In genomic region chr15:85359901-85360300, GRCm38 (mm10) we compare ENCODE assay signal across 24 mouse cellular contexts. TPM values are rescaled to one million over a fixed set of nuclear protein-coding genes. Genes with fewer than 3 reads are reported as not detected.
DNase-seq lines count a peak whose midpoint lies in the region; ATAC-seq and TF ChIP-seq lines count a peak whose summit lies in the region.
"Had no signal": no experiment of that assay in that cellular context is flagged by ENCODE, and none has a peak within 500 bp of the region (broad histone marks: within the 10 kb centered on the region; RNA-seq: fewer than 3 reads in every experiment).

No protein-coding gene starts in this region.

- DNase-seq in adrenal gland, adult (ENCODE audit: inconsistent age in 2 of 2, low spot score in 1 of 2) = peak; percentile 18 to 65
- DNase-seq in adrenal gland, postnatal 4 days (ENCODE audit: low spot score in 2 of 2) = no peak
- no peak for DNase-seq in liver, postnatal 0 days
- peak; percentile 43 for DNase-seq in lung, postnatal 25 days (ENCODE audit: low spot score)
- DNase-seq in lung, postnatal 4 days = no peak
- peak; percentile 42 for DNase-seq in lung, postnatal 36 days
- DNase-seq in layer of hippocampus, postnatal 10 days (ENCODE audit: low spot score in 2 of 2) = no peak
- DNase-seq: B cell, adult 2 months; cerebellum, adult 18-20 months; cerebellum, adult 9-11 months; cerebellum, postnatal 36 days; gastrocnemius, postnatal 36 days; heart, adult 11 months; heart, postnatal 14 days had no signal

- no peak overlapping the region for H3K9ac ChIP-seq in liver, postnatal 0 days (replicated peaks)
- H3K9ac ChIP-seq in liver, embryonic 12.5 days = no peak overlapping the region
- H3K9ac ChIP-seq: hindbrain, embryonic 13.5 days had no signal

- TF ChIP-seq CTCF in liver, postnatal 0 days (IDR thresholded peaks at IDR 0.05; ENCODE audit: low read depth) = no peak

- no peaks in the 10 kb centered on the region for H3K9me3 ChIP-seq in liver, postnatal 0 days (ENCODE audit: low read length)
- H3K9me3 ChIP-seq in liver, embryonic 12.5 days (replicated peaks) = no peaks in the 10 kb centered on the region
- H3K9me3 ChIP-seq: embryonic facial prominence, embryonic 10.5 days; G1E; heart, embryonic 10.5 days; hindbrain, embryonic 13.5 days had no signal

- 0 out of 2 replicates have a peak overlapping the region, but pooled peaks have one; percentile 18 for H3K27ac ChIP-seq in liver, postnatal 0 days (ENCODE audit: low read depth)
- no peak overlapping the region for H3K27ac ChIP-seq in liver, embryonic 12.5 days
- H3K27ac ChIP-seq: embryonic facial prominence, embryonic 10.5 days; forebrain, embryonic 10.5 days; heart, embryonic 10.5 days; hindbrain, embryonic 13.5 days; hindbrain, postnatal 0 days had no signal

- no peak overlapping the region for H3K4me2 ChIP-seq in liver, postnatal 0 days (ENCODE audit: low read depth, low read length)
- no peak overlapping the region for H3K4me2 ChIP-seq in liver, embryonic 12.5 days
- H3K4me2 ChIP-seq: hindbrain, embryonic 13.5 days had no signal

- WGBS in liver, postnatal 0 days (ENCODE audit: insufficient replicate concordance) = 72% methylated on average over 4 of the region's 4 CpGs
- WGBS in liver, embryonic 12.5 days (ENCODE audit: insufficient replicate concordance) = 72% methylated on average over 4 of the region's 4 CpGs

- TF ChIP-seq EP300 in liver, postnatal 0 days (IDR thresholded peaks at IDR 0.05; ENCODE audit: low read depth) = no peak

- no peak for ATAC-seq in liver, postnatal 0 days
- ATAC-seq in liver, embryonic 12.5 days = no peak
- ATAC-seq: CD4-positive, CD25-positive, alpha-beta regulatory T cell, adult 4 months; forebrain, embryonic 14.5 days; hindbrain, postnatal 0 days had no signal

- H3K4me3 ChIP-seq in liver, postnatal 0 days (ENCODE audit: low read depth, low read length) = no peak overlapping the region
- H3K4me3 ChIP-seq in liver, embryonic 12.5 days = no peak overlapping the region
- H3K4me3 ChIP-seq: embryonic facial prominence, embryonic 10.5 days; erythroblast, embryonic 14.5 days; forebrain, embryonic 10.5 days; heart, embryonic 10.5 days; hindbrain, embryonic 13.5 days had no signal

- H3K27me3 ChIP-seq in liver, postnatal 0 days (ENCODE audit: insufficient read depth, low read length) = no peaks in the 10 kb centered on the region
- H3K27me3 ChIP-seq in liver, embryonic 12.5 days (replicated peaks) = no peaks in the 10 kb centered on the region
- H3K27me3 ChIP-seq: hindbrain, embryonic 13.5 days had no signal

- H3K4me1 ChIP-seq in liver, postnatal 0 days (ENCODE audit: insufficient read depth) = peaks cover 12% of the 10 kb centered on the region; the same call in 1 of the 2 replicates
- peaks cover 12% of the 10 kb centered on the region; the same call in 1 of the 2 replicates for H3K4me1 ChIP-seq in liver, embryonic 12.5 days
- H3K4me1 ChIP-seq: forebrain, embryonic 10.5 days had no signal

- peaks cover 15% of the 10 kb centered on the region for H3K36me3 ChIP-seq in liver, postnatal 0 days (replicated peaks; ENCODE audit: insufficient read depth, low read length)
- peaks cover 49% of the 10 kb centered on the region for H3K36me3 ChIP-seq in liver, embryonic 12.5 days

RNA-seq across cellular contexts. Expression of gene Atxn10, which starts 23.9 kb away (rescaled TPM):
- 100 to 1,000 TPM; 149 to 156 TPM for total RNA-seq in adrenal gland, postnatal 4 days (2021)
- polyA plus RNA-seq in liver, postnatal 0 days (2015; fragmentation: Nextera tagmentation; extraction: Ambion mirVana) = 77.7 and 83.3 TPM in 2 replicates
- polyA plus RNA-seq in liver, embryonic 12.5 days (2016; fragmentation: Nextera tagmentation; extraction: Ambion mirVana) = 110 and 114 TPM in 2 replicates
- total RNA-seq in layer of hippocampus, postnatal 10 days (2021) = 100 to 1,000 TPM; 363 to 369 TPM

Comparison
In these comparisons a context has a peak if more than half of its experiments do, and no peak if none do; other contexts are left out.
1. DNase-seq: peak in adrenal gland, adult (2 of 2), lung, postnatal 25 days (single experiment) and lung, postnatal 36 days (single experiment); none in adrenal gland, postnatal 4 days (0 of 2), liver, postnatal 0 days (single experiment), lung, postnatal 4 days (0 of 2) and layer of hippocampus, postnatal 10 days (0 of 2).